Mouse (Mus musculus): Measurements from ENCODE around the gene Olfr1167.
"Not testable (repeated sequence)": the region's sequence is repeated elsewhere in the genome, so short reads cannot be mapped to it uniquely, and the experiment has no call there.

Gene Olfr1167

GRCm38 (mm10) chr2:88155093-88155492, at the start of gene Olfr1167:
Gene Olfr1167 (minus strand): TSS chr2:88155193.
- not testable (repeated sequence) for DNase-seq (ENCODE audit: low read depth, low spot score)

- no peak for DNase-seq (ENCODE audit: low read depth, low spot score)
These were observed 26.6 kb upstream of the Olfr1167 start, which contains the start of gene Olfr1168 for GRCm38 (mm10) chr2:88181580-88181979. Gene Olfr1168 (plus strand): TSS chr2:88181880.

- DNase-seq (ENCODE audit: low read depth, low spot score), result no peak
These were observed 26.8 kb downstream of the Olfr1167 start, which contains the start of gene Olfr1166 for GRCm38 (mm10) chr2:88128172-88128571. Gene Olfr1166 (minus strand): TSS chr2:88128272.

Measured in retina, adult 2 months (tissue).